Mouse (Mus musculus) induced T-regulatory cell, adult 2 months (primary cell): ENCODE data around the gene Cdkn2d.
"Not testable (repeated sequence)": the region's sequence is repeated elsewhere in the genome, so short reads cannot be mapped to it uniquely, and the experiment has no call there.

Experiments used
- DNase-seq: peaks from one replicate; pipeline ENCODE4 v3.0.0-alpha.2; 2012; ENCODE audit warnings: low read depth

The Cdkn2d gene

DNA sequence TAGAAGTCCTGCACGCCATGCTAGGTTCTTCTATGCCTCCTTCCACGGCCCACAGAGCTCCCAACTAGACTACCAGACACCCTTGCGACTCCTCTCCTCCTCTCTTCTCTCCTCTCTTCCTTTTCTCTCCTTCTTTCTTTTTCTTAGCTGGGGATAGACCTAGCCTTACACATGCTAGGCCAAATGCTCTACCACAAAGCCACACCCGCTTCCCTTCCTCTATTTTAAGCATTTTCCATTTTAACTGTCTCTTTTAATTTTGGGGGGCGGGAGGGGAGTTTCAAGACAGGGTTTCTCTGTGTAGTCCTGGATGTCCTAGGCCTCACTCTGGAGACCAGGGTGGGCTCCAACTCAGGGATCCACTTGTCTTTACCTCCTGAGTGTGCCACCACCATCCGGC, 27.6 kb upstream of the Cdkn2d start:
- peak; percentile 48 for DNase-seq

DNA sequence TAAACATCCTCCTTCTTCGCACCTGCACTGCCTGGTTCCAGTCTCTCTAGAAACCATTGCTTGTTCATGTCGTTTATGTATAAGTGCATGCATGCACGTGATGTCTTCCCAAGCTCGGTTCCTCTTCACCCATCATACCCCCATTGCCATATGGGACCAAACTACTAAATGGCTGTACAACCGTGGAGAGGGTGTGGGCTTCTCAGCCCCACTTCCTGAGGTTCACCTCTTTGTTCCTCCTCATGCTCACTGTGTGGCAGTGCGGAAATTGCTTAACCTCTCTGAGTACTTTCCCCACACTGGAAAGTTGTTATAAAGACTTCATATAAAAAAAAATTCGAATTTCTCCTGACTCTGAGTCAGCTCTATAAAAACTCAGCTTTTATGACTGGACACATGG, 25.5 kb upstream of the Cdkn2d start:
- peak; percentile 64 for DNase-seq

DNA sequence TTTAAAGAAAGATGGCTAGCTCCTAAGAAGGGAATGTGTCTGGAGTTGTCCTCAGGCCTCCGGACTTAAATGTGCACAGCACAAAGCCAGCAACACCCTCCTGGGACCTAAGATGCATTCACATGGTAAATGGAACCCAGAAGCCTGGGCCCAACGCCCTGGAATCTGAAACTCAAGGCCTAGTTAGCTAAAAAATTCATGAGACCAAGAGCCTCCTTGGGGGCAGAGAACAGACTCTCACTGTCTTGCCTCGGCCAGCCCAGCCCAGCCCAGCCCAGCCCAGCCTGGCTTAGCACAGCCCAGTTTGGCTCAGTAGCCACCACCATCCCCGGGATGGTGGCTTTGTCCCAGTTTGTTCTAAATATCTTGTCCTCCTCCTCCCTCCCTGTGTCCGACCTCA, 24.2 kb upstream of the Cdkn2d start:
- DNase-seq: no peak

DNA sequence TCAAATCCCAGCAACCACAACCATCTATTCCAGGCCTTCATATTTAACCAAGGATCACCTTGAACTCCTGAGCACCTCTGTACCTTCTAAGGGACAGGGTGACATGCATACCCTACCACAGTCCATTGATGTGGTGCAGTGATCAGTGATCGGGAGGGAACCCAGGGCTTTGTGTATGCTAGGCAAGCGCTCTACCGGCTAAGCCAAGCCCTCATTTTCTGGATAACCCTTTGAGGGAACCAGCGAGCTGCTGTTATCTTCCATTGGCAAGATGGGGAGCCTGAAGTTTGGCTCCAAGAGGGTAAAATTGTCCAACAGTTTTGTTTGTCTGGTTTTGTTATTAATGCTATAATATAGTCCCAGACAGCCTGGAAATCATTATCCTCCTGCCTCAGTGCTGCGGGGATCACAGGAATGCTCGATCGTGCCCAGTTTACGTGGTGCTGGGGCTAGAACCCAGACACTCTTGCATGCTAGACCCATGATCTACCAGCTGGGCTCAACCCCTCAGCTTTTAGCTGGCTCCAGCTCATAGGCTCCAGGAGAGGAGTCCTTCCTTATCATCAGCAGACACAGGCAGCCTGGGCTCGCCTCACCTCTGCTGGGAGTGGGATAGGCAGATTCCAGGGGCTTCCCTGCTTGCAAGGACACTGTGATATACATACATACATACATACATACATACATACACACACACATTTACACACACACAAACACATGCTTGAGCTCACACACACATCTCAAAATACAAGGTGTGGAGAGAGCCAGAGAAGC, 23.3 kb upstream of the Cdkn2d start:
- no peak for DNase-seq

DNA sequence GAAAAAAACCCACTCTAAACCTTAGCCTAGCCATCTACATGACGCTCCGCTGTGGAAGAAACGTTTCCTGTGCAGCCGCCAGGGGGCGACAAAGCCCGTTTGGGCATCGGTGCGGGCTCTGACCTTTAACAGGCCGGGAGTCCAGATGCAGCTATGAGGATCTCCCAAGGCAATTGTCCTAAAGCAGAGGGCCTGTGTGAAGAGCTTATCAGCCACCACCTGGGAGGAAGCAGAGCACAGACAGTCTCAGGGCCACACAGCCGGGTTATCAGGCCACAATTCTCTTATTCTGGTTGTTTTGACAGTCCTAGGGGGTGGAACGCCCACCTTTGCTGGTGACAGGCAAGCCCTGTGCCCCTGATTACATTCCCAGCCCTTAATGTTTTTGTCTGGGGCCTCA, 22.2 kb upstream of the Cdkn2d start:
- DNase-seq: peak; percentile 92

DNA sequence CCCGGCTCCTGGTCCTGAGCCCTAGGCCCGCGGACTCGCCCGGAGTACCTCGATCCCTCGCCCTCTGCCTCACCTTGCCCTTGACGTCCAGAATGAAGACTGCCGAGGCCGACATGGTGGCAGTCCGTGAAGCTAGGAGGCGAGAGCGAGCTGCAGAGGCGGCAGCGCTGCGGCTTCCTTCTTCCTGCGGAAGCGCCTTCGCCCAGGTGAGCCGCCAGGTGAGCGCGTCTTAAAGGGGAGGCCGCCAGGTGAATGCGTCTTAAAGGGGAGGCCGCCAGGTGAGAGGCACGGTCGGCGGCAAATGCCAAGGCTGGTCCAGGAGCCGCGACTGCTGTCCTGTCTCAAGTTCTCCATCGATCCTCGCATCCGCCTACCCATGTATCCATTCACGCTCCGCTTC, 20.9 kb upstream of the Cdkn2d start, which contains the start of gene Ap1m2:
Gene Ap1m2, minus strand, starts transcription at position 204 of the 400 bp plus-strand sequence.
- DNase-seq: no peak

DNA sequence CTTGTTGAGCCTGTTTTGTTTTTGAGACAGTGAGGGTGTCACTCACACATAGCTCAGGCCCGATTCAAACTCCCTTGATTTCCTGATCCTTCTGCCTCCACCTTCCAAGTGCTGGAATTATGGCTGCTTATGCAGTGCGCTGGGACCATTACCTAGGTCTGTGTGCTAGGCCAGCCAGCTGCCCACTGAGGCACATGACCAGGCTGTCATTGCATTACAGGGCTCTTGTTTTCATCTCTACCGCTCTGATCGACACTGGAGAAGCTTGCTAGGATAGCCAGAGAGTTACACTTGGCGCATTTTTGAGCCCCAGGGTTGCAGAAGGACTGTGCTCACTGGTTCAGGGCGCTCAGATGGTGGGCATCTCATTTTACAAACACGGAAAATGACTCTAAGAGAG, 20.5 kb upstream of the Cdkn2d start:
- no peak for DNase-seq

DNA sequence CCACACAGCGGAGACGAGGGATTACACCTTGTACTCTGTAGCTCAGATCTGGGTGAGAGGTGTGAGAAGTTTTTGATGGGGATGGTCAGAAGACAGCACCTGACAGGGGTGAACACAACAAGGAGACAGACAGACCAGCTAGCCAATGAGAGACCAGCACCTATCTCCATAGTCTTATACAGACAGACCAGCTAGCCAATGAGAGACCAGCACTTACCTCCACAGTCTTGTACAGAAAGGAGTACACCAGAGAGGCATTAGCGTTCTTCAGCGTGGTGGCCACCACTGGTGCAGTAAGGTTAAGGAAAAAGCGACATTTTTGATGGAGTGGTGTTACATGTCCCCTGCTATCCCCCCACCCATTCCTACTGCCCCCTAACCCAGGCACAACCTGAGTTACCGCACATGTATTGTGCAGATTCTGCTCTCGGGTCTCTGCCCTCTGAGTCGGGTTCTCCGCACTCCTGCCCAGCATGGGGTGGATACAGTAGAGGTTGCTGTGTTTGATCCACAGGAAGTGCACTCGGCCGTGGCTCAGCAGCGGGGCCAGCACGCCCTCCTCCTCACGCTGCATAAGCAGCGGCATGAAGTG, 18.0 kb upstream of the Cdkn2d start:
- DNase-seq: peak; percentile 88

DNA sequence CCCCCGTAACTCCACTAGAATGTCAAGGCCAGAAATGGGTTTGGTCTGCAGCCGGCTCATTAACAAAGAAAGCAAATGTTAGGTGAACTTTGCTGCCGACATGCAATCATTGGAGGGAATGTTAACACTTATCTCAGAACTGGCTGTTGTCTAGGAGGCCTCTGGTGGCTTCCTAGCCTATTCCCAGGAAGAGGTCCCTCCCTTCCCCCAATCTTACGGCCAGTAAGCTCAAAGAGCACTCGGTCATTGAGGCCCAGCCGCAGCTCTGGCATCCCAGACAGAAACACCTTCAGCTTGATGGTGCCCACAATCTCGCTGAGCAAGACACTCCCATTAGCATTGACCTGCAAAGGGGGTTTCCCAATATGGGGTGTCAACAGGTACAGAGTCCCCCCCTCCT, 13.9 kb upstream of the Cdkn2d start:
- no peak for DNase-seq

DNA sequence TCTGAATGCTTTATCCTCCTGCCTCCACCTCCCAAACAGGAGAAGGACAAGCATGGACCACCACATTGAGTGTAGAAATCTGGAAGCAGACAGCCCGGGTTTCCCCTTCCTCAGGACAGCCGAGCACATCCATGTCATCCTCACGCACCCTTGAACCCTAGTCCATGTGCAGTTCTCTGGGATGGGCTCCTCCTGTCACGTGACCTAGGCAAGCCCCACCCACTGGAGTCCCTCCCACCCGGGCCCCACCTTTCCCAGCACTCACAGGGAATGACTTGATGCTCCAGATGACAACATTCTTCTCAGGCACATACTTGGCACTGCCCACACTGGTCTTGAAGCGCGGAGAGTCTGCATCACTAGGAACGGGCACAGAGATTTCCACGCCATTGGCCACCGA, 7.8 kb upstream of the Cdkn2d start:
- no peak for DNase-seq

DNA sequence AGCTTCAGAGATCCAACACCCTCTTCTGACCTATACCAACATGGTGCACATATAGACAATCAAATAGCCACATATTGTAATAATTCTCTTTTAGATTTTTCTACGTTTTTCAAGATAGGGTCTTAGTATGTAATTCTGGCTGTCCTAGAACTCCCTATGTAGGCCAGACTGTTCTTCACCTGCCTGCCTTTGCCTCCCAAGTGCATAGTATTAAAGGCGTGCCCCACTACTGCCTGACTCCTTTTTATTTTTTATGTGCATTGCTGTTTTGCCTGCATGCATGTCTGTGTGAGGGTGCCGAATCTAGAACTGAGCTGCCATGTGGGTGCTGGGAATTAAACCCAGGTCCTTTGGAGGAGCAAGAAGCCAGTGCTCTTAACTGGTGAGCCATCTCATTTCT, 1.1 kb upstream of the Cdkn2d start:
- no peak for DNase-seq

DNA sequence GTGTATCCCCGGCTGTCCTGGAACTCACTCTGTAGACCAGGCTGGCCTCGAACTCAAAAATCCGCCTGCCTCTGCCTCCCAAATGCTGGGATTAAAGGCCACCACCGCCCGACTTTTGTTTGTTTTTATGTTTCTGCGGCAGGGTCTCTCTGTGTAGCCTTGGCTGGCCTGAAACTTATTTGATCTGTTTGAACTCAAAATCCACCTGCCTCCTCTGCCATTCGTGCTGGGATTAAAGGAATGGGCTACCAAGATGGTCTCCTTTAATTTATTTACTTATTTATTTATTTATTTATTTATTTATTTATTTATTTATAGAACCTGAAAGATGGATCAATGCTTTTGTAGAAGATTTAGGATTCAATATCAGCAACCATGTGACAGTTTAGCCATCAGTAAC, 661 bp upstream of the Cdkn2d start:
- not testable (repeated sequence) for DNase-seq

DNA sequence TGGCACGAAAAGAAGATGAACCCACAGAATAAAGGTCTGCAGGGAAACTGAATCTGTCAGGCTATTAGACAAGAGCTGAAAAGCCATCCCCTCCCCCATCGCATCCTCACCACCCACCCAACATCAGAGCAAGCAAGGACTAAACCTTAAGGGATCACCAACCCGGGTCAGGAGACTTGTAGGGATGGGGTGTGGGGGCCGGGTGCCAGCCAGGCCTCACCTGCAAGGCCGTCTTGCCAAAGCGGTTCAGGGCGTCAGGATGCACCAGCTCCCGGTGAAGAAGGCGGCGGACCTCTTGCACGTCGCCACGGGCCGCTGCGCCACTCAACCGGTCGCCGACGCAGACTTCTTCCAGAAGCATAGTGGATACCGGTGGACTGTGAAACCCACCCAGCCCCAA, 618 bp downstream of the Cdkn2d start:
- no peak for DNase-seq

DNA sequence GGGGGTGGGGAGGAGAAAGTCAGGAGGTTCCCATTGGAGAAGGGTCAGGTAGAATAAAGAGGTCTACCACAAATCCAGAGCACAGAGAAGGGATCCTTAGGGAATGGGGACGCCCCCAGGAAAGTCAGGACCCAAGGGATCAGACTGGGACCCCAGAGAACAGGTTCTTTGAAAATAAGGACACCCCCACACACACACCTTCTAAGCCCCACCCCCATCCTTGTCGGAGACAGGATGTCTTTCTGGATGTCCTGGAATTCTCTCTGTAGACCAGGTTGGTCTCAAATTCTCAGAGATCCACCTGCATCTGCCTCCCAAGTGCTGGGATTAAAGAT, 1.9 kb downstream of the Cdkn2d start:
- DNase-seq: no peak

DNA sequence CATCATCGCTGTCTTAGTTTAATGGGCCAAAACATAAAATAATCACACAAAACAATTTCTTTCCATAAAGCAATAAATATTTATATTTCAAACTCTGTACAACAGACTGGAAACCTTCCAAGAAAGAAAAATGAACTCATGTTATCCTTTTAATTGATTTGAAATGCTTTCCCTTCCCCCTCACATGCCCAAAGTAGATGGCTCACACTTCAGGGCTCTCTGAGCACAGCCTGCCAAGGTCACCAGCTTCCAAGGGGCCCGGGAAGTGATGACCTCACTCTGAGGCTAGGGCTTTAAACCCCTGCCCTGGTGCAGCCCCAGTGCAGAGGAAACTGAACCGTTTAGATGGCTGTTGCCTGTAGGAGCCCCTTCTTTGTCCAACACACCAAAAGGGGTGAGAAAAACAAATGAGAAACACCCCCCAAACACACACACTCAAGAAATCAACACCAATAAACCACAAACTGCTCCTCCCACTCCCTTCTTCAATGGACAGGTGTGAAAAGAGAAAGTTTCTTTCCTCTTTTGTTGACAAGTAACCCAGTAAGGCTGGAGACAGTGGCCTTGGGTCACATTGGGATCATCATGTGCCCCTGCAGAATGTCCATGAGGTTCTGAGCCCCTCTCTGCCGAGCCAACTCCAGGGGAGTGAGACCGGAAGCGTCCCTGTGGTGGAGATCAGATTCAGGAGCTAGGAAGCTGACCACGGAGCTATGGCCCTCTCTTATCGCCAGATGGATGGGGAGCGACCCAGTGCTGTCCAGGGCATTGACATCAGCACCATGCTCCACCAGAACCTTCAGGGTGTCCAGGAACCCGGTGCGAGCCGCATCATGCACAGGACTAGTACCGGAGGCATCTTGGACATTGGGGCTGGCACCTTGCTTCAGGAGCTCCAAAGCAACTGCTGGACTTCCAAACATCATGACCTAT, 2.5 kb downstream of the Cdkn2d start:
- DNase-seq: peak; percentile 84

DNA sequence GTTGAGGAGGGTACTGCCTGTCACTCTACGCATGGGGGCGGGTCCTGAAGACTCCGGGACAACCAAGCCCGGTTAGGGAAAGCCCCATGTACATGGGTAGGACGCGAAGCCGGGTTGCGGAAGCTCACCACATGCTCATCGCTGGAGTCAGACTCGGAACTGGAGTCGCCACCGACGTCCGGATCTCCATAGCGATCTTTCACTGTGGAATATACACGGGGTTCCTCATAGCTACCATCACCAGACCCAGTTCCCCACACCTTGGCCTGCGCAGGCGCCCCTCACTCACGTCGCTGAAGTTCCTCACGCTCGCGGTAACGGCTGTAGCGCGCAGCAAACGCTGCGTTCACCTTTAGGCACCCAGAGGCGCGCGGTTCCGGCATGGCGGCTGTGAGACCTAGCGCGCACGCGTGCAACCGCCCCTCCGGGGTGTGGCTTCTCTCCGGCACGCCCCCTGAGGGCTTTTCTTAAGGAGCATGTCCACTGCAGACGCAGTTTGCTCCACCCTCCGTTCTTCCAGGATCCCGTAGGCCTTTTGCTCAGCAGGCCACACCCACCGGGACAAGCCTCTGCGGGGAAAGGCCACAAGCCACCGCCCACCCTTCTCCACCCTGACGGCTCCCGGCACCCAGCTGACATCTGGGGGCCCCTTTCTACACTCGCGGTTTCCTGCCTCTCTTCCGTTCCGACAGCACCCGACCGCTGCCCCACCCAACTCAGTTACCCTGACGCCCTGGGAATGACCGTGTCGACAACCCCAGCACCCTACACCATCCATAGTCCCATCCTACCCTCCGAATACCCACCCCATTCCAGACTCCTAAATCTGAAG, 3.4 kb downstream of the Cdkn2d start, which contains the start of gene Kri1:
Gene Kri1, minus strand, starts transcription at position 399 of the 832 bp plus-strand sequence.
- peak; percentile 98 for DNase-seq

DNA sequence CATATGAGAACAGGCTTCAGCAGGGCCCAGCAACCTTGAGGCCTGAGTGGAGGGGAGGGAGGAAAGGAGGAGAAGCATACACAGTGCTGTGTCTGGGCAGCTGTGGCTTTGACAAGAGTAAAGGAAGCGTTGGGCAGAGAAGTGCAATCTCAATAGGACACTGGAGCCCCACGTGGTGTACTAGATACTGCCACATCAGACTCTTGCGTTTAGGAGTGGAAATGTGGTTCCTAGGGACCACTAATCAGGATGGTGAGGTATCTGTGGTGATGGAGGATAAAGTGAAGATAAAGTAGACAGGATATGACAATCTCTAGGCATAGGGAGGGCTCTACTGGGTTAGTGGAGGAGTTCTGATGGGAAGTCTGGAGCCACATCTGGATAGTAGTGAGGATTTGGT, 4.5 kb downstream of the Cdkn2d start:
- DNase-seq: peak; percentile 75

DNA sequence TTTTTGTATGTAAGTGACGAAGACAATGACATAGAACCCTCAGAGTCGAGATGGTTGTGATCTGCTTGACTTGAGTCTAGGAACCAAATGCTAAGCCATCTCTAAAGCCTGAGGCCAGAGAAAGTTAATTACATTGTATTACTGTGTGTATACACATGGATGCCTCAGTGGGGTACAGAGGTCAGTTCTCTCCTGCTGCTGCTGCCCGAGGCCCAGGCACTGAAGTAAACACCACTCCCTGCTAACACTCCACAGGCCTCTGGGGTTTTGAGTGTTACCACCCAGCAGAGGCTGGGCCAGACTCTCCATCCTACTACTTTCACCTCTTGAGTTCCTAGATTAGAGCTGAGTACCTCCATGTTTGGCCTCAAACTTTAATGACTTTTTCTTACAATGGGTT, 7.2 kb downstream of the Cdkn2d start:
- DNase-seq: no peak

DNA sequence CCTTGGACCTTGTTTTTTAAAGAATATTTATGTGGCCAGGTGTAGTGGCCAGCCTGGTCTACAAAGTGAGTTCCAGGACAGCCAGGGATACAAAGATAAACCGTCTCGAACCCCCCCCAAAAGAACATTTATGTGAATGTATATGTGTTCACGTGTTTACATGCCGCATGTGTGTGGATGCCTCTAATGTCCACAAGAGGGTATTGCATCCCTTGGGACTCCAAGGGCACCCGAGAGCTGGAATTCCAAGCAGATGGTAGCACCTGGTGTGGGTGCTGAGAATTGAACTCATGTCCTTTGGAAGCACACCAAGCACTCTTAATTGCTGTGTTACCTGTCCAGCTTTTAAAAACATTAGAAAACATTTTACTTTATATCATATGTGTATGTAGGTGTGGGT, 7.6 kb downstream of the Cdkn2d start:
- no peak for DNase-seq

DNA sequence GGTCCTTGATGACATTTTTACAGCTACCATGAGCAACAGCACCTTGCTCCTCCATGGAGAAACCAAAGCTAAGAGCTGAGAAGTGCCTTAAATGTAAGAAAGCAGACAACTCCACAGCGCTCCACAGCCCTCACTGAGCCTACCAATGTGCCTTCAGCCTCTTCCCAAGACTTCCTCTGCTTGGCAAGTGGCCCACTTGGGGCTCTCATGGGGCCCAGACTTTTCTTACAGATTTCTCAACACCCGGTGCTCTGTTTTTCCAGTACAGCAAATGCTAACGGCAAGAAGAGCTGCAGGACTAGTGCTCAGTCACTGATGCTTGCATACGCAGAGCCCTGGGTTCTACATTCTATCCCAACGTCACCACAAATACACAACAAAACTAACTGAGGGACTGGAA, 13.4 kb downstream of the Cdkn2d start:
- no peak for DNase-seq

DNA sequence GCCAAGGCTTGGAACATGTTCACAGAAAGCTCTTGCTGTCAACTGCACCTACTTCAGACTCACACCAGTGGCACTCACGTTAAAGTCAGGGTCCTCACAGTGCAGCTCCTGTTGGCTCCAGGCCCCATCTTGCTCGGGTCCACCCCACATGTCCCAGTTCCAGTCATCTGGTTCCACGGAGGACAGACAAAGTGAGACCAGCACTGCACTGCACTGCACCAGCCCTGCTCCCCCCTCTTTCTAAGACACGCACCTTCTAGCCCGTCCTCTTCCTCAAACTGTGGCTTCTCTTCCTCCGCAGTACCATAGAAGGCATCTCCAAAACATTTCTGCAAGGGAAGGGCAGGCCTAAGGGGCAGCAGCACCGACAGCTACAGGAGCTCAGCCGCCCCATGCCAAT, 14.9 kb downstream of the Cdkn2d start:
- no peak for DNase-seq

DNA sequence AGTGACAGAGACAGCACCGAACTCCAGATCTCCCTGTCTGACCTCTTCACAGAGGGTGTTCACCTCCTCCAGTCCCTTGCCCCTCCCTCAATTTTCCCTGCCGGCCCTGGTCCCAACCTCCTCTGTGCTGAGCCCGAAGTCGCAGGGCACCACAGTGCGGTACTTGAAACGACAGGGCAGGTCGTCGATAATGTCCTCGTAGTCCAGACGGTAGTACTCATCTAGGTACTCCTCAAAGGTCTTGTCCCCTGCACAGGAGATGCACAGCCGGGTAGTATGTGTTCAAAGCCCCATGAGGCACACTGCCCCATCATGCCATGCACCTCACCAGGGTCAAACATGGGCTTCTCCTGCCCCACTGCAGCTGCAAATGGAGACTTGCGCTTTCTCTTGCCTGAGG, 15.5 kb downstream of the Cdkn2d start:
- no peak for DNase-seq
